Mouse (Mus musculus): ENCODE results near the gene Cdc123.
"Not testable (repeated sequence)": the region's sequence is repeated elsewhere in the genome, so short reads cannot be mapped to it uniquely, and the experiment has no call there.

Cdc123 gene

DNA sequence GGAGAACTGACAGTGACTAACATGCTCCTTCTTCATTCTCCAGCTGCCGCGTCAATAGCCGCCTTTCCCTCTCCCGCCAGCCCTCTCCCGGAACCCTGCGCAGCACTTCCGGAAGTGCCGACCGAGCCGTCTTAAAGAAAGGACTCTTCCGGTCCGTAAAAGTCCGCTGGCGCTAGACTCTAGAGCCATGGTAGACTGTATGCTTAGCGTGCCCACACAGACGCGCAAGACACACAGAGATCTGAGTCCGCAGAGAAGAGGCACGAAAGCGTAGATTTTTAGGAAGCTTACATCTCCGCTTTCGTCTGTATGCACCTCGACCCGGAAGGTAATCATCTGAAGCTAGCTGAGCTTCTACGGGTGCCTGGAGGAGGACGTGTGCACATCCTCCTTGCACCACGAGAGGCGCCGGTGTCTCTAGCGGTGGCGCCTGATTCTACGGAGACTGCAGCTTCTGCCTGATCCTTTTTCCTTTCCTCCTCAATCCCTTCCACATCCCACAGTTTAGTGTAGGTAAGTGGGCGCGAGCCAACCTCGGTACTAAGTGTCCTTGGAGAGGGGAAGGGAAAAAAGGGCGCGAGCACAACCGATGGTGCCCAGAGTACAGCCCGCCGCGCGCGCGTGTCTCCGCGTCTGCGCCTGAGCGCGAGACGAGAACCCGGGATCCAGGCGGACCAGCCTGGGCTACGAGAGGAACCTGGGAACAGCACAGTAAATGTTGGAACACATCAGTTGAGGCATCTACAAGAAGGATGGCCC lies at the start of gene Cdc123, which contains the start of gene Nudt5:
Cdc123 (minus strand) TSS at position 292 of the 759 bp plus-strand sequence.
Nudt5 (plus strand) TSS at position 147 of the 759 bp plus-strand sequence.
- peak; percentile 81 for DNase-seq (ENCODE audit: low read depth, low spot score)

- DNase-seq (ENCODE audit: low read depth, low spot score), result no peak
These were observed 49.3 kb upstream of the Cdc123 start for GRCm38 (mm10) chr2:5894296-5894695.

DNA sequence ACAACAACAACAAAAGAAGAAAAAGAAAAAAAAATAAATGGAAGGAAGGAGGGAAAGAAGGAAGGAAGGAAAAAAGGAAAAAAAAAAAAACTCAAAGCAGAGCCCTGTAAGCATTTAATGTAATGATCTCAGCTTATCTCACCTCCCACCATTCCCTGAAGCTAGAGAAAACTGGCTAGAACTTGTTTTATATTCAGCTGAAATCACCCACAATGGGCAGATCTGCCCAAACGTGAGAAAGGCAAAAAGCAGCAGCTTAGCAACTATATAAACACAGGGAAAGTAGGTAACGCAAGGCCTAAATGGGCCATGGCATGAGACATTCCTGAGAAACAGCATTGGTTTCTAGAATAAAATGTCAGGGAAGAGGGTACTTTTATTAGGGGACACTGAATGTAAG lies 44.4 kb upstream of the Cdc123 start:
- no peak for DNase-seq (ENCODE audit: low read depth, low spot score)

- no peak for DNase-seq (ENCODE audit: low read depth, low spot score)
These were observed 43.9 kb upstream of the Cdc123 start for GRCm38 (mm10) chr2:5888865-5889264.

GRCm38 (mm10) chr2:5877446-5877845 lies 32.5 kb upstream of the Cdc123 start:
- DNase-seq (ENCODE audit: low read depth, low spot score), result no peak

- no peak for DNase-seq (ENCODE audit: low read depth, low spot score)
These were observed 24.8 kb upstream of the Cdc123 start for GRCm38 (mm10) chr2:5869746-5870145.

DNA sequence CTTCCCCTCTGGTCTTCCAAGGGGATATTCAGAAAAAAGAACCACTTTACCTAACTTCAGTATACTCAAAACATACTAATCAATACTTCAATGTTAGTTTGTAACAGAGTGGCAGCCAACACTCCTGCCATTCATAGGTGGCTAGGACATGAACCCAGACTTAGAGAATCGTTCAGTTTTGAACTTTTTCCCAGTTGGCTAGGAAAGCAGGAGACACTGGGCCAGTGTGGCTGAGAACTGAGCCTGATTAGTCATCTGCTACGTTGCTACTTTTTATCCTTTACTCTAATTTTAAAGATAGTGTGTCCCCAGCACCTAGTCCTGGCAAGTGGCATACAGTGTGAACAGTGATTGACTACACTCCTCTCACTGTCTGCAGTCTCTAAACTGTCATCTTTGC lies 22.7 kb upstream of the Cdc123 start:
- no peak for DNase-seq (ENCODE audit: low read depth, low spot score)

DNA sequence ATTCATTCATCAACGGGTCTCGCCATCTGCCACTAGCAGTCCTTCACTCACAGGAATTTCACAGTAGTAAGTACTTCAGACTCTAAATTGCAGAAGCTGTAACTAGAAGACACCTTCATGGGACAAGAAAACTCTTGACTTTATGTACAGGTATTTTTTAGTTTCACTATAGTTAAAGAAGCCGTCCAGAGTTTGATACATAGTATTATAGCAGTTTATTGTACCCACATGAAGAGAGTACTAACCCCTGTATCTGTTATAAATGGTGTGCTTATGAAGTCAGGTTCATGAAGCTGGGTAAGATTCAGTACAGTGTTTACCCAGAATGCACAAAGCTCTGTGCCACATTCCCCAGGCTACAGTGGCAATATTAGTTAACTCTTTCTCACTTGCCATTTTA lies 17.9 kb upstream of the Cdc123 start, which contains the start of gene Gm13199:
Gm13199 (minus strand) TSS at position 101 of the 400 bp plus-strand sequence.
- DNase-seq (ENCODE audit: low read depth, low spot score), result no peak

GRCm38 (mm10) chr2:5851866-5852265 lies 6.9 kb upstream of the Cdc123 start:
- DNase-seq (ENCODE audit: low read depth, low spot score), result no peak

DNA sequence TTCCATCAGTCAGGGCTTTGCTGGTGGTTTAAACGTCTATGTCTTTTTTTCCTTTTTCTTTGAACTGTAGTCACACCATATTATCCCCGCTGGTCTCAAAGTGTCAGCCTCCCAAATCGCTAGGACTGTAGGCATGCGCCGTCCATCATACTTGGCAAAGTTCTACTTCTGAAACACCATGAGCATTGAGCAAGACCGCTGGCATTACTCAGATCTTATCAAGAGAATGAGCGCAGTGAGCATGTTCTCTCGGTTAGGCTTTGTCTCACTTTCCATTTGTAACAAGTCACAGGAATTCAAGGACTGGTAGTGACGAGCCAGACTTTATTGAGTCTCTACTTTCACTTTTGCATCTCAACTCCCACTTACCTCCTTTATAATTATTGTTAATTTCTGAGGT lies 6.2 kb upstream of the Cdc123 start:
- DNase-seq (ENCODE audit: low read depth, low spot score), result no peak

- DNase-seq (ENCODE audit: low read depth, low spot score), result no peak
These were observed 862 bp upstream of the Cdc123 start for GRCm38 (mm10) chr2:5845826-5846225.

DNA sequence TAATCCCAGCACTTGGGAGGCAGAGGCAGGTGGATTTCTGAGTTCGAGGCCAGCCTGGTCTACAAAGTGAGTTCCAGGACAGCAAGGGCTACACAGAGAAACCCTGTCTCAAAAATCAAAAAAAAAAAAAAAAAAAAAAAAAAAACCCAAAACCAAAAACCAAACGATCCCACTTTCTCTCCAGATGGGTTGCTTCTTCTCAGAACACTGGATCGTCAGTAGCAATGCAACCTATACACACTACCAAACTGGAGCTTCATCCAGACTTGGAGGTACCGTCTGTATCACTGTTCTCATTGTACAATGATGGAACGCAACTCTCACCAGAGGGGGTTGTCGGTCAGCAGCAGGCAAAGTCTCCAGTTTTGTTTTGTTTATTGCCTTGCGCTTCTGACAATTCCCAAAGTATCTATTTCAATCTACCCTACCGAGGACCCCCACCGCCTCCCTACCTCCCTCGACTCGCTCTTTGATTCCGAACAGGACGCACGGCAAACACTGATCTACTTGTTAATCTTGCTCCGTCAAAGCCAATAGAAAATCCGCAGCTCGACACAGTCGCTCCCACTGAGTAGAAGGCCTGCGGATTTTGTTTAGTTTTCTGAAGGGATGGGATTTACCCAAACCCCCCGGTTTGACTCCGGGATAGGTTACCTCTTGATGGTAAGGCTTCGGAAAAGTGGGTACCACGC lies 637 bp downstream of the Cdc123 start:
- DNase-seq (ENCODE audit: low read depth, low spot score), result peak; percentile 26

DNA sequence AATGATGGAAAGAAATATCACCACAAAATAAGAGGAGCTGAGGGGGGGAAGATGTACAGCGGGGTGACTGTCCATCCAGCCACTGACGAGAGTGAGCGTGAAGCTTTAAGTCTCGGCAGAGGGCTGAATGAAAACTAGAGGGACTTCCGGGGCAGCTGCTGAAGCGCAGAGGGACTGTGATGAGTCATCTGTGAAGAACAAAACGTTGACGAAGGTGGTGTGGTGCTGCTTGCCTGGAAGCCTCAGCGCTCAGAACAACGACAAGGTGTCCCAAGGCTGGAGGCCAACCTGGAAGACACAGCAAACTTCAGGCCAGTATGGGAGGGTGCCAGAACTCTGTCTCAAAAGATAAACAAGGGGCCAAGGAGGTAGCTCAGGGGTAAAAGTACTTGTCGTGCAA lies 4.1 kb downstream of the Cdc123 start:
- no peak for DNase-seq (ENCODE audit: low read depth, low spot score)

GRCm38 (mm10) chr2:5825265-5825913 lies 19.6 kb downstream of the Cdc123 start:
- no peak for DNase-seq (ENCODE audit: low read depth, low spot score)

- no peak for DNase-seq (ENCODE audit: low read depth, low spot score)
These were observed 20.3 kb downstream of the Cdc123 start for GRCm38 (mm10) chr2:5824685-5825084.

GRCm38 (mm10) chr2:5824213-5824612 lies 20.8 kb downstream of the Cdc123 start:
- no peak for DNase-seq (ENCODE audit: low read depth, low spot score)

- DNase-seq (ENCODE audit: low read depth, low spot score), result no peak
These were observed 22.5 kb downstream of the Cdc123 start for GRCm38 (mm10) chr2:5822449-5822848.

GRCm38 (mm10) chr2:5821264-5821663 lies 23.7 kb downstream of the Cdc123 start:
- DNase-seq (ENCODE audit: low read depth, low spot score), result no peak

- no peak for DNase-seq (ENCODE audit: low read depth, low spot score)
These were observed 33.7 kb downstream of the Cdc123 start for GRCm38 (mm10) chr2:5811235-5811782.

- DNase-seq (ENCODE audit: low read depth, low spot score), result no peak
These were observed 34.8 kb downstream of the Cdc123 start for GRCm38 (mm10) chr2:5810036-5810718.

DNA sequence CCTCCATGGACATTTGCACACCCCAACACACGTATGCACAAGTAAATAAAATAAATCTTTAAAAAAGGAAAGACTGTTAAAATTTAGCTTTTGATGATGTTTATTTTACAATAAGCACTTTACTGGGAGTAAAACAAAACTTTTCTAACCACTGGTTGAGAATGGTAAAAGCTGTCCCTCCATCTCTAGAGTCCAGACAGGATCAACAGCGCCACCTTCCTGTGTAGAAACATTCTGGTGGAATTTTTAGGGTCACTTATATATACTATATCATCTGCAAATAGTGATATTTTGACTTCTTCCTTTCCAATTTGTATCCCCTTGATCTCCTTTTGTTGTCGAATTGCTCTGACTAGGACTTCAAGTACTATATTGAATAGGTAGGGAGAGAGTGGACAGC lies 38.8 kb downstream of the Cdc123 start:
- DNase-seq (ENCODE audit: low read depth, low spot score), result not testable (repeated sequence)

DNA sequence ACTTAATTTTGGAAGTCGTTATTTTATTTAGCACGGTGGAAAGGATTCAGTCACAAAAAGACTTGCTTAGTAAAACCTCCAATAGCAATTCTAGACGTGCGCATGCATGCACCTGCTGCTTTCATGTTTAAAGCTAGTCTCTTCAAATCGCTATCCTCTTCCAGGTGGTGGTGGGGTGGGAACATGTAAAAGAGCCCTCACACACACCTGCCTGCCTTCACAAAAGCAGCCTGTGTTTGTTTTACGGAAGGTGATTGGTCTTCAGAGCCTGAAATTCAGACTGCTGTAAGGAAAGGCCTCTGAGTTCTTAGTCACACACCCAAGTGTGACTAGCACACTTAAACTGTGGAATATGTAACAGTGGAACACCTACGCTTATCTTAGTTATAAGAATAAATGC lies 39.7 kb downstream of the Cdc123 start:
- DNase-seq (ENCODE audit: low read depth, low spot score), result no peak
